Mouse (Mus musculus): Measurements from ENCODE around the gene Chkb.

- TF ChIP-seq EP300 (IDR thresholded peaks at IDR 0.05): no peak
- no peak for TF ChIP-seq CTCF (IDR thresholded peaks at IDR 0.05)
Observed at GRCm38 (mm10) chr15:89478622-89479021, 48.9 kb upstream of the Chkb start.

Data from lung, postnatal 0 days (tissue).